Comparison of ENCODE assay signal across 12 mouse cellular contexts in genomic region chr1:133613817-133614216, GRCm38 (mm10). TPM values are rescaled to one million over a fixed set of nuclear protein-coding genes. Genes with fewer than 3 reads are reported as not detected.
DNase-seq lines count a peak whose midpoint lies in the region; ATAC-seq and TF ChIP-seq lines count a peak whose summit lies in the region.
"Had no signal": no experiment of that assay in that cellular context is flagged by ENCODE, and none has a peak within 500 bp of the region (broad histone marks: within the 10 kb centered on the region; RNA-seq: fewer than 3 reads in every experiment).

No protein-coding gene starts in this region.

- no peaks in the 10 kb centered on the region for H3K9me3 ChIP-seq in lung, embryonic 14.5 days (ENCODE audit: low read depth, low read length)
- H3K9me3 ChIP-seq: embryonic facial prominence, embryonic 12.5 days; limb, embryonic 12.5 days had no signal

- no peaks in the 10 kb centered on the region for H3K27me3 ChIP-seq in cerebellum, adult 2 months (ENCODE audit: control insufficient read depth, insufficient read depth, low read length)
- H3K27me3 ChIP-seq in lung, embryonic 14.5 days (ENCODE audit: insufficient read depth, low read length) = no peaks in the 10 kb centered on the region
- H3K27me3 ChIP-seq: embryonic facial prominence, embryonic 12.5 days; limb, embryonic 12.5 days had no signal

- no peak for ATAC-seq in lung, embryonic 14.5 days (ENCODE audit: insufficient read depth)

- H3K27ac ChIP-seq in cerebellum, adult 2 months (ENCODE audit: insufficient read depth, low read length) = no peak overlapping the region
- H3K27ac ChIP-seq in lung, embryonic 14.5 days (ENCODE audit: low read depth) = no peak overlapping the region
- H3K27ac ChIP-seq: embryonic facial prominence, embryonic 12.5 days; limb, embryonic 12.5 days had no signal

- no peak overlapping the region for H3K4me3 ChIP-seq in cerebellum, adult 2 months (replicated peaks; ENCODE audit: insufficient read depth, low read depth, low read length)
- no peak overlapping the region for H3K4me3 ChIP-seq in lung, embryonic 14.5 days (ENCODE audit: low read depth, low read length)
- H3K4me3 ChIP-seq: embryonic facial prominence, embryonic 12.5 days; limb, embryonic 12.5 days had no signal

- no peak for TF ChIP-seq POLR2A in cerebellum, adult 2 months (IDR thresholded peaks at IDR 0.05; ENCODE audit: borderline replicate concordance, insufficient read depth, low read length)

- H3K4me1 ChIP-seq in cerebellum, adult 2 months (ENCODE audit: control insufficient read depth, insufficient read depth, low read length) = no peaks in the 10 kb centered on the region; the same call in 1 of the 2 replicates
- H3K4me1 ChIP-seq in lung, embryonic 14.5 days (ENCODE audit: insufficient read depth) = no peaks in the 10 kb centered on the region

- H3K4me2 ChIP-seq in lung, embryonic 14.5 days = no peak overlapping the region
- H3K4me2 ChIP-seq: embryonic facial prominence, embryonic 12.5 days; limb, embryonic 12.5 days had no signal

- peaks cover 33% of the 10 kb centered on the region for H3K36me3 ChIP-seq in lung, embryonic 14.5 days (ENCODE audit: insufficient read depth)

- WGBS in cerebellum, adult 2 months = 75% methylated on average over 3 of the region's 3 CpGs
- 77% methylated on average over 3 of the region's 3 CpGs for WGBS in lung, embryonic 14.5 days

- peak; percentile 14; the same call in 1 of the 2 replicates for TF ChIP-seq CTCF in cerebellum, adult 2 months (IDR thresholded peaks at IDR 0.05; ENCODE audit: borderline replicate concordance, insufficient read depth, low read depth, low read length)
- peak; percentile 56 for TF ChIP-seq CTCF in lung, embryonic 14.5 days (IDR thresholded peaks at IDR 0.05; ENCODE audit: low read depth)

- DNase-seq in cerebellum, adult 2 months = no peak
- no peak for DNase-seq in cerebellum, postnatal 14 days
- no peak for DNase-seq in lung, embryonic 14.5 days
- no peak for DNase-seq in lung, postnatal 14 days
- peak; percentile 60 for DNase-seq in R1 (ENCODE audit: low read depth, low spot score)
- peak; percentile 46 for DNase-seq in naive thymus-derived CD4-positive, alpha-beta T cell, adult 2 months (ENCODE audit: low read depth)
- no peak for DNase-seq in embryo, embryonic 9.5 days (ENCODE audit: extremely low spot score)
- DNase-seq in gastrocnemius, postnatal 4 days (ENCODE audit: low spot score in 2 of 2) = no peak
- DNase-seq: adrenal gland, postnatal 36 days; heart, postnatal 36 days had no signal

- H3K9ac ChIP-seq in lung, embryonic 14.5 days = no peak overlapping the region
- H3K9ac ChIP-seq: embryonic facial prominence, embryonic 12.5 days; limb, embryonic 12.5 days had no signal

RNA-seq across cellular contexts. Expression of gene Snrpe, which starts 3.7 kb away (rescaled TPM):
- polyA plus RNA-seq in cerebellum, adult 2 months (2012; rRNA removed) = 102 and 110 TPM in 2 replicates
- polyA plus RNA-seq in lung, embryonic 14.5 days (2014; fragmentation: Nextera tagmentation; extraction: Ambion mirVana) = 817 and 867 TPM in 2 replicates
- total RNA-seq in gastrocnemius, postnatal 4 days (2021) = 100 to 1,000 TPM; 115 to 123 TPM

RNA-seq across cellular contexts. Expression of gene Zbed6, which starts 46.9 kb away (rescaled TPM):
- polyA plus RNA-seq in cerebellum, adult 2 months (2012; rRNA removed) = 5.5 and 6.2 TPM in 2 replicates
- polyA plus RNA-seq in lung, embryonic 14.5 days (2014; fragmentation: Nextera tagmentation; extraction: Ambion mirVana) = not detected in 2 replicates
- 10 to 100 TPM; 25.1 to 25.5 TPM for total RNA-seq in gastrocnemius, postnatal 4 days (2021)
- polyA plus RNA-seq: embryonic facial prominence, embryonic 12.5 days; limb, embryonic 12.5 days had no signal

RNA-seq across cellular contexts. Expression of gene Gm38394, which starts 47.3 kb away (rescaled TPM):
- polyA plus RNA-seq in cerebellum, adult 2 months (2012; rRNA removed) = 5.4 and 5.5 TPM in 2 replicates
- 11.9 and 12.2 TPM in 2 replicates for polyA plus RNA-seq in lung, embryonic 14.5 days (2014; fragmentation: Nextera tagmentation; extraction: Ambion mirVana)
- total RNA-seq in gastrocnemius, postnatal 4 days (2021) = 10 to 100 TPM; 49.2 to 59.8 TPM

Comparison
In these comparisons a context has a peak if more than half of its experiments do, and no peak if none do; other contexts are left out.
1. DNase-seq: peak in R1 (single experiment) and naive thymus-derived CD4-positive, alpha-beta T cell, adult 2 months (single experiment); none in cerebellum, adult 2 months (0 of 2), cerebellum, postnatal 14 days (0 of 2), lung, embryonic 14.5 days (single experiment), lung, postnatal 14 days (single experiment), embryo, embryonic 9.5 days (single experiment) and gastrocnemius, postnatal 4 days (0 of 2).